8 mouse cellular contexts compared by ENCODE assay signal in genomic region chr4:134186268-134186667, GRCm38 (mm10). TPM values are rescaled to one million over a fixed set of nuclear protein-coding genes. Genes with fewer than 3 reads are reported as not detected.
DNase-seq lines count a peak whose midpoint lies in the region; ATAC-seq and TF ChIP-seq lines count a peak whose summit lies in the region.

No protein-coding gene starts in this region.

- no peak for DNase-seq in kidney, adult 2 months
- no peak for DNase-seq in kidney, adult 9 months
- DNase-seq in MEL (ENCODE audit: low read depth, low spot score): no peak
- no peak for DNase-seq in forebrain, postnatal 0 days
- no peak for DNase-seq in gastrocnemius, postnatal 36 days
- no peak for DNase-seq in retina, embryonic 14.5 days (ENCODE audit: low spot score)

- H3K9ac ChIP-seq in MEL (ENCODE audit: control insufficient read depth, low read depth, low read length, poor library complexity, severe bottlenecking): peak overlapping the region; percentile 90
- peak overlapping the region; percentile 67 for H3K9ac ChIP-seq in forebrain, postnatal 0 days

- TF ChIP-seq POLR2A in kidney, adult 2 months (IDR thresholded peaks at IDR 0.05; ENCODE audit: low read depth, low read length): no peak
- TF ChIP-seq POLR2A in MEL (IDR thresholded peaks at IDR 0.05; ENCODE audit: control insufficient read depth in 1 of 2, insufficient read depth in 1 of 2, low read depth in 1 of 2, low read length in 2 of 2, poor library complexity in 1 of 2): no peak

- TF ChIP-seq EP300 in MEL (IDR thresholded peaks at IDR 0.05; ENCODE audit: low read depth in 1 of 2, low read length in 2 of 2): no peak

- H3K27ac ChIP-seq in kidney, adult 2 months (ENCODE audit: insufficient read depth, low read depth, low read length): 0 out of 2 replicates have a peak overlapping the region, but pooled peaks have one; percentile 41
- no peak overlapping the region for H3K27ac ChIP-seq in MEL (ENCODE audit: control insufficient read depth, low read depth, low read length)
- H3K27ac ChIP-seq in forebrain, postnatal 0 days (ENCODE audit: low read depth, low read length): peak overlapping the region; percentile 64; the same call in 1 of the 2 replicates
- H3K27ac ChIP-seq in macrophage: peak overlapping the region; percentile 60

- intact Hi-C loops in gastrocnemius, postnatal 36 days (cut with DNase I): loop anchor here (5.0 kb wide), 3 partner anchors 61 to 191 kb away; partner anchors contain the start of genes Gm30191, Pdik1l and Zfp593

- 3% methylated on average over 22 of the region's 22 CpGs for WGBS in kidney, adult 2 months
- 3% methylated on average over 22 of the region's 22 CpGs for WGBS in forebrain, postnatal 0 days
- WGBS in macrophage (ENCODE audit: missing documents): 2% methylated on average over 22 of the region's 22 CpGs

- TF ChIP-seq CTCF in kidney, adult 2 months (conservative IDR thresholded peaks at IDR 0.05; ENCODE audit: insufficient read depth, insufficient read length, low read depth, low read length): no peak
- TF ChIP-seq CTCF in MEL (IDR thresholded peaks at IDR 0.05 in 2 of 3, conservative IDR thresholded peaks at IDR 0.05 in 1 of 3; ENCODE audit: control insufficient read depth in 1 of 3, insufficient read depth in 1 of 3, low read depth in 2 of 3, low read length in 3 of 3, poor library complexity in 1 of 3, severe bottlenecking in 1 of 3): no peak
- no peak for TF ChIP-seq CTCF in forebrain, postnatal 0 days (IDR thresholded peaks at IDR 0.05; ENCODE audit: low read depth)

- no peak for ATAC-seq in forebrain, postnatal 0 days
- no peak for ATAC-seq in erythroid progenitor cell, adult 5-6 weeks (replicated peaks; ENCODE audit: low FRiP score, poor library complexity, severe bottlenecking)

- H3K4me2 ChIP-seq in forebrain, postnatal 0 days (ENCODE audit: low read depth): peak overlapping the region; percentile 89

- H3K36me3 ChIP-seq in kidney, adult 2 months (ENCODE audit: control insufficient read depth, insufficient read depth, low read length): no peaks in the 10 kb centered on the region
- H3K36me3 ChIP-seq in MEL (ENCODE audit: control insufficient read depth in 1 of 2, insufficient read depth in 2 of 2, low read length in 2 of 2) (peaks cover 0 to 15% of the 10 kb centered on the region in 2 experiments; a peak in 3 of 4 replicates), macrophage (ENCODE audit: inconsistent target) (no peaks in the 10 kb centered on the region)
- H3K36me3 ChIP-seq in forebrain, postnatal 0 days (ENCODE audit: insufficient read depth): no peaks in the 10 kb centered on the region

- no peak for TF ChIP-seq RAD21 in MEL (IDR thresholded peaks at IDR 0.05; ENCODE audit: low read depth, low read length)

- H3K79me2 ChIP-seq in MEL (ENCODE audit: control insufficient read depth, insufficient read depth, low read length, poor library complexity): peaks cover 37% of the 10 kb centered on the region
- peaks cover 53% of the 10 kb centered on the region for H3K79me2 ChIP-seq in macrophage (ENCODE audit: inconsistent target)

- H3K4me3 ChIP-seq in kidney, adult 2 months (ENCODE audit: insufficient read depth, low read depth, low read length): peak overlapping the region; percentile 91
- H3K4me3 ChIP-seq in MEL (ENCODE audit: control insufficient read depth in 1 of 2, insufficient read depth in 1 of 2, low read depth in 2 of 2, low read length in 2 of 2) (peak overlapping the region; percentile 72 to 83), macrophage (ENCODE audit: inconsistent target) (peak overlapping the region; percentile 92)
- H3K4me3 ChIP-seq in forebrain, postnatal 0 days (ENCODE audit: low read depth, low read length): peak overlapping the region; percentile 67

- no peaks in the 10 kb centered on the region for H3K27me3 ChIP-seq in kidney, adult 2 months (replicated peaks; ENCODE audit: control insufficient read depth, insufficient read depth, low read length)
- no peaks in the 10 kb centered on the region for H3K27me3 ChIP-seq in MEL (ENCODE audit: control insufficient read depth in 1 of 2, insufficient read depth in 2 of 2, low read length in 2 of 2)
- H3K27me3 ChIP-seq in forebrain, postnatal 0 days (ENCODE audit: insufficient read depth, low read length): no peaks in the 10 kb centered on the region

- no peaks in the 10 kb centered on the region for H3K9me3 ChIP-seq in MEL (replicated peaks; ENCODE audit: insufficient read depth, low read length)
- H3K9me3 ChIP-seq in forebrain, postnatal 0 days (ENCODE audit: low read length): no peaks in the 10 kb centered on the region

- peaks cover 5% of the 10 kb centered on the region; the same call in 1 of the 2 replicates for H3K4me1 ChIP-seq in kidney, adult 2 months (ENCODE audit: control insufficient read depth, insufficient read depth, low read length)
- peaks cover 3 to 17% of the 10 kb centered on the region in 2 experiments for H3K4me1 ChIP-seq in MEL (ENCODE audit: control insufficient read depth in 1 of 2, insufficient read depth in 2 of 2, low read length in 2 of 2)
- no peaks in the 10 kb centered on the region for H3K4me1 ChIP-seq in forebrain, postnatal 0 days (ENCODE audit: insufficient read depth)

RNA-seq across cellular contexts. Expression of gene Cep85, which starts 0.6 kb away (rescaled TPM):
- 28.3 and 38.9 TPM in 2 replicates for polyA plus RNA-seq in kidney, adult 2 months (2012; rRNA removed)
- 30.8 and 32.9 TPM in 2 replicates for total RNA-seq in MEL (2012; rRNA removed)
- polyA plus RNA-seq in MEL (2012; ENCODE audit: insufficient read depth in 1 of 2, insufficient read length in 2 of 2, low read depth in 1 of 2, low replicate concordance in 2 of 2, missing spikeins in 1 of 2): 10 to 100 TPM; 80.9 to 81.1 TPM
- total RNA-seq in forebrain, postnatal 0 days (2014; rRNA removed): 11.0 and 14.0 TPM in 2 replicates
- 11.8 and 13.5 TPM in 2 replicates for polyA plus RNA-seq in forebrain, postnatal 0 days (2015; fragmentation: Nextera tagmentation; extraction: Ambion mirVana)
- 100 to 1,000 TPM in 7 of 26 experiments, 10 to 100 TPM in 19; 35.1 to 147 (median 63.2) TPM for total RNA-seq in macrophage (2018; cell fraction: chromatin; rRNA removed)
- 10 to 100 TPM in 14 of 26 experiments, 1 to 10 TPM in 12; 6.9 to 18.8 (median 10.2) TPM for total RNA-seq in macrophage (2018; cell fraction: cytosol; rRNA removed)
- total RNA-seq in macrophage (2018; cell fraction: nucleus; rRNA removed): 10 to 100 TPM; 21.3 to 91.7 (median 41.7) TPM
- polyA plus RNA-seq in macrophage (2018): 8.6 to 12.9 TPM (median 8.8 TPM) in 3 replicates
- 10 to 100 TPM; 51.0 to 64.2 TPM for total RNA-seq in gastrocnemius, postnatal 36 days (2021)
- total RNA-seq in erythroid progenitor cell, adult 5-6 weeks (2015; ENCODE audit: low replicate concordance): 91.4 and 93.3 TPM in 2 replicates
- total RNA-seq in erythroid progenitor cell, adult 5-6 weeks (2017; ENCODE audit: low replicate concordance): 105 and 118 TPM in 2 replicates

RNA-seq across cellular contexts. Expression of gene Gm7534, which starts 16.5 kb away (rescaled TPM):
- polyA plus RNA-seq in kidney, adult 2 months (2012; rRNA removed): not detected in 2 replicates
- not detected in 2 replicates for total RNA-seq in MEL (2012; rRNA removed)
- polyA plus RNA-seq in MEL (2012; ENCODE audit: insufficient read depth in 1 of 2, insufficient read length in 2 of 2, low read depth in 1 of 2, low replicate concordance in 2 of 2, missing spikeins in 1 of 2) (not detected), macrophage (2018) (not detected in 3 replicates)
- total RNA-seq in forebrain, postnatal 0 days (2014; rRNA removed): not detected in 2 replicates
- polyA plus RNA-seq in forebrain, postnatal 0 days (2015; fragmentation: Nextera tagmentation; extraction: Ambion mirVana): not detected in 2 replicates
- not detected for total RNA-seq in macrophage (2018; cell fraction: chromatin; rRNA removed)
- total RNA-seq in macrophage (2018; cell fraction: cytosol; rRNA removed): not detected
- not detected for total RNA-seq in macrophage (2018; cell fraction: nucleus; rRNA removed)
- not detected for total RNA-seq in gastrocnemius, postnatal 36 days (2021)
- not detected in 2 replicates for total RNA-seq in erythroid progenitor cell, adult 5-6 weeks (2015; ENCODE audit: low replicate concordance)
- not detected in 2 replicates for total RNA-seq in erythroid progenitor cell, adult 5-6 weeks (2017; ENCODE audit: low replicate concordance)

RNA-seq across cellular contexts. Expression of gene Catsper4, which starts 40.9 kb away (rescaled TPM):
- 0.38 and 0.69 TPM in 2 replicates for polyA plus RNA-seq in kidney, adult 2 months (2012; rRNA removed)
- not detected in 2 replicates for total RNA-seq in MEL (2012; rRNA removed)
- polyA plus RNA-seq in MEL (2012; ENCODE audit: insufficient read depth in 1 of 2, insufficient read length in 2 of 2, low read depth in 1 of 2, low replicate concordance in 2 of 2, missing spikeins in 1 of 2) (not detected), macrophage (2018) (not detected in 3 replicates)
- not detected in 2 replicates for total RNA-seq in forebrain, postnatal 0 days (2014; rRNA removed)
- not detected in 2 replicates for polyA plus RNA-seq in forebrain, postnatal 0 days (2015; fragmentation: Nextera tagmentation; extraction: Ambion mirVana)
- total RNA-seq in macrophage (2018; cell fraction: chromatin; rRNA removed): not detected
- not detected for total RNA-seq in macrophage (2018; cell fraction: cytosol; rRNA removed)
- total RNA-seq in macrophage (2018; cell fraction: nucleus; rRNA removed): not detected
- total RNA-seq in gastrocnemius, postnatal 36 days (2021): 1 to 10 TPM; 1.3 to 1.4 TPM
- total RNA-seq in erythroid progenitor cell, adult 5-6 weeks (2015; ENCODE audit: low replicate concordance): not detected in 2 replicates
- not detected in 2 replicates for total RNA-seq in erythroid progenitor cell, adult 5-6 weeks (2017; ENCODE audit: low replicate concordance)

RNA-seq across cellular contexts. Expression of gene Cnksr1, which starts 51.9 kb away (rescaled TPM):
- 14.9 and 17.3 TPM in 2 replicates for polyA plus RNA-seq in kidney, adult 2 months (2012; rRNA removed)
- not detected in 2 replicates for total RNA-seq in MEL (2012; rRNA removed)
- polyA plus RNA-seq in MEL (2012; ENCODE audit: insufficient read depth in 1 of 2, insufficient read length in 2 of 2, low read depth in 1 of 2, low replicate concordance in 2 of 2, missing spikeins in 1 of 2) (under 1 TPM in 1 of 2 experiments, not detected in 1; 0.07 TPM), macrophage (2018) (not detected in 3 replicates)
- 0.08 TPM in 1 of 2 replicates, not detected in the other for total RNA-seq in forebrain, postnatal 0 days (2014; rRNA removed)
- polyA plus RNA-seq in forebrain, postnatal 0 days (2015; fragmentation: Nextera tagmentation; extraction: Ambion mirVana): 0.18 TPM in 1 of 2 replicates, not detected in the other
- total RNA-seq in macrophage (2018; cell fraction: chromatin; rRNA removed): under 1 TPM in 1 of 26 experiments, not detected in 25; 0.25 TPM
- not detected for total RNA-seq in macrophage (2018; cell fraction: cytosol; rRNA removed)
- not detected for total RNA-seq in macrophage (2018; cell fraction: nucleus; rRNA removed)
- total RNA-seq in gastrocnemius, postnatal 36 days (2021): 10 to 100 TPM; 33.7 to 36.3 TPM
- total RNA-seq in erythroid progenitor cell, adult 5-6 weeks (2015; ENCODE audit: low replicate concordance): not detected in 2 replicates
- total RNA-seq in erythroid progenitor cell, adult 5-6 weeks (2017; ENCODE audit: low replicate concordance): not detected in 2 replicates

RNA-seq across cellular contexts. Expression of gene E130218I03Rik, which starts 57.2 kb away (rescaled TPM):
- polyA plus RNA-seq in kidney, adult 2 months (2012; rRNA removed): not detected in 2 replicates
- total RNA-seq in MEL (2012; rRNA removed): 1.6 and 2.8 TPM in 2 replicates
- polyA plus RNA-seq in MEL (2012; ENCODE audit: insufficient read depth in 1 of 2, insufficient read length in 2 of 2, low read depth in 1 of 2, low replicate concordance in 2 of 2, missing spikeins in 1 of 2) (1 to 10 TPM in 1 of 2 experiments, not detected in 1; 1.6 TPM), macrophage (2018) (not detected in 3 replicates)
- 0.43 TPM in 1 of 2 replicates, not detected in the other for total RNA-seq in forebrain, postnatal 0 days (2014; rRNA removed)
- polyA plus RNA-seq in forebrain, postnatal 0 days (2015; fragmentation: Nextera tagmentation; extraction: Ambion mirVana): 0.11 and 0.33 TPM in 2 replicates
- total RNA-seq in macrophage (2018; cell fraction: chromatin; rRNA removed): not detected
- total RNA-seq in macrophage (2018; cell fraction: cytosol; rRNA removed): under 1 TPM in 4 of 26 experiments, not detected in 22; 0.05 to 0.31 (median 0.20) TPM
- not detected for total RNA-seq in macrophage (2018; cell fraction: nucleus; rRNA removed)
- total RNA-seq in gastrocnemius, postnatal 36 days (2021): not detected
- not detected in 2 replicates for total RNA-seq in erythroid progenitor cell, adult 5-6 weeks (2015; ENCODE audit: low replicate concordance)
- total RNA-seq in erythroid progenitor cell, adult 5-6 weeks (2017; ENCODE audit: low replicate concordance): not detected in 2 replicates
